Mouse (Mus musculus) lung, postnatal 0 days (tissue): Measurements from ENCODE around the gene Vstm2b. TPM values are rescaled to one million over a fixed set of nuclear protein-coding genes. Genes with fewer than 3 reads are reported as not detected.

Experiments
- ATAC-seq: fragments of 200-750 bp; cut with Nextera tagmentation; 2 replicates; pipeline ENCODE4 v1.8.0; 2017; ENCODE audit warnings: moderate library complexity
- DNase-seq: peaks from one replicate; pipeline ENCODE4 v3.0.0-alpha.2; 2016; ENCODE audit warnings: low spot score
- H3K27ac ChIP-seq: fragments of 300-500 bp; sonication (generic); 2 replicates; pipeline ENCODE4 v1.5.1; 2014; ENCODE audit warnings: antibody characterized with exemption, mild to moderate bottlenecking, low read length, mixed read lengths
- H3K27me3 ChIP-seq: fragments of 300-500 bp; sonication (generic); replicated peaks from 2 replicates; pipeline ENCODE4 v1.6.1; 2014; ENCODE audit warnings: low read length, mixed read lengths; ENCODE audit not compliant: insufficient read depth
- H3K36me3 ChIP-seq: fragments of 300-500 bp; sonication (generic); 2 replicates; pipeline ENCODE4 v1.6.1; 2014; ENCODE audit warnings: low read length, mixed read lengths; ENCODE audit not compliant: insufficient read depth
- H3K4me1 ChIP-seq: fragments of 300-500 bp; sonication (generic); 2 replicates; pipeline ENCODE4 v1.6.1; 2014; ENCODE audit warnings: antibody characterized with exemption, low read depth, low read length, mixed read lengths; ENCODE audit not compliant: insufficient read depth
- H3K4me2 ChIP-seq: fragments of 300-500 bp; sonication (generic); replicated peaks from 2 replicates; pipeline ENCODE4 v1.6.1; 2014; ENCODE audit warnings: low read depth, mild to moderate bottlenecking, low read length, moderate library complexity, mixed read lengths
- H3K4me3 ChIP-seq: fragments of 300-500 bp; sonication (generic); 2 replicates; pipeline ENCODE4 v1.5.1; 2014; ENCODE audit warnings: low read depth, low read length
- H3K9ac ChIP-seq: fragments of 300-500 bp; sonication (generic); replicated peaks from 2 replicates; pipeline ENCODE4 v1.6.1; 2014; ENCODE audit warnings: low read depth, mild to moderate bottlenecking
- H3K9me3 ChIP-seq: fragments of 300-500 bp; sonication (generic); 2 replicates; pipeline ENCODE4 v1.6.1; 2016; ENCODE audit warnings: low read length, mixed read lengths
- CTCF ChIP-seq: IDR thresholded peaks from 2 replicates; pipeline ENCODE4 v1.5.1; 2016; ENCODE audit warnings: antibody characterized with exemption, mild to moderate bottlenecking
- EP300 ChIP-seq: IDR thresholded peaks from 2 replicates; pipeline ENCODE4 v1.6.1; 2016; ENCODE audit warnings: antibody characterized with exemption, mild to moderate bottlenecking, control low read depth
- WGBS: fragments of 180-500 bp; shearing (Covaris S2); extraction: QIAGEN DNeasy Blood & Tissue Kit; methylation state at CpG from one replicate; pipeline ENCODE4 v1.1.7; 2014; 5-methylcytosine and 5-hydroxymethylcytosine counted together
- polyA plus RNA-seq: library from polyadenylated mRNA; unstranded; fragments of >200 nt; fragmentation: Nextera tagmentation; extraction: Ambion mirVana; gene quantifications from 2 replicates; pipeline ENCODE4 v1.2.1, GENCODE M21; 2015

The Vstm2b gene
- polyA plus RNA-seq, 1 experiment from 2014 or later: 0.54 TPM

- H3K4me2 ChIP-seq: no peak overlapping the region
- DNase-seq: no peak
- 35% methylated on average over 3 of the region's 3 CpGs for WGBS
Observed at GRCm38 (mm10) chr7:40942233-40942935, 44.3 kb downstream of the Vstm2b start.

More at GRCm38 (mm10) chr7:40942233-40942935, 44.3 kb downstream of the Vstm2b start:
- no peak for ATAC-seq
- Histone ChIP-seq H3K4me3 (no peak overlapping the region), H3K9me3 (no peaks in the 10 kb centered on the region), H3K27ac (no peak overlapping the region), H3K4me1 (no peaks in the 10 kb centered on the region), H3K36me3 (no peaks in the 10 kb centered on the region), H3K9ac (no peak overlapping the region), H3K27me3 (no peaks in the 10 kb centered on the region)
- TF ChIP-seq CTCF (peak; percentile 34), EP300 (no peak)

Other genes starting within 250 kb of the Vstm2b start
- gene 4930433I11Rik, start 89.2 kb downstream of the Vstm2b start, polyA plus RNA-seq: not detected in 2 replicates
- gene Gm4884, start 134.4 kb downstream of the Vstm2b start, polyA plus RNA-seq: not detected in 2 replicates